Mouse (Mus musculus): ENCODE results near the gene Anp32e. TPM values are rescaled to one million over a fixed set of nuclear protein-coding genes. Genes with fewer than 3 reads are reported as not detected.

Gene Anp32e
- polyA plus RNA-seq, 1 experiment from 2014 or later: 110 TPM

DNA sequence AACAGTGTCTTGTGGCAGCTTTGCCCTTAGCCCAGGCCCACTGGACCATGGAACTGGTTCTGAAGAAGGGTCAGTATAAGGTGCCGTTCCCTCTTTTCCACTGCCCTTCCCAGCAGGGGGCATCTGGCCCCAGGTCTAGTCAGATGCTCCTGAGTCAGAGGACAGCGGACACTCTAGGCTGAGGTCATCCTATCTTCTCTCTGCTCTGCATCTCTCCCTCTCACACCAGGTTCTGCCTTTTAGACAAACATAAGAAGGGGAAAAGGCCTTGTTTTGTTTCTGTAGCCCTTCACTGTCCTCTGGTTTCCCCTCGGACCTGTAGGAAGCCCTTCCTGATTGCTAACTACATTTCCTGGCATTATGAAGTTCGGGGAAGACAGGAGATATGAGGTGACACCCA is 64.8 kb downstream of the Anp32e start:
- Histone ChIP-seq H3K9ac (ENCODE audit: low read depth, low read length) (peak overlapping the region; percentile 85), H3K27me3 (replicated peaks; ENCODE audit: control insufficient read depth, insufficient read depth, low read length) (no peaks in the 10 kb centered on the region; the same call in 1 of the 2 replicates), H3K4me3 (ENCODE audit: low read depth, low read length) (peak overlapping the region; percentile 80), H3K4me1 (replicated peaks; ENCODE audit: control insufficient read depth, insufficient read depth, low read length) (peaks cover 37% of the 10 kb centered on the region), H3K9me3 (ENCODE audit: control insufficient read depth, low read length) (no peaks in the 10 kb centered on the region), H3K27ac (ENCODE audit: low read depth, low read length) (peak overlapping the region; percentile 60), H3K36me3 (ENCODE audit: control insufficient read depth, insufficient read depth, low read length) (peaks cover 9% of the 10 kb centered on the region), H3K4me2 (peak overlapping the region; percentile 96)
- WGBS: 30% methylated on average over 4 of the region's 4 CpGs
- DNase-seq (ENCODE audit: low spot score): no peak
- ATAC-seq (replicated peaks; ENCODE audit: low FRiP score): no peak

DNA sequence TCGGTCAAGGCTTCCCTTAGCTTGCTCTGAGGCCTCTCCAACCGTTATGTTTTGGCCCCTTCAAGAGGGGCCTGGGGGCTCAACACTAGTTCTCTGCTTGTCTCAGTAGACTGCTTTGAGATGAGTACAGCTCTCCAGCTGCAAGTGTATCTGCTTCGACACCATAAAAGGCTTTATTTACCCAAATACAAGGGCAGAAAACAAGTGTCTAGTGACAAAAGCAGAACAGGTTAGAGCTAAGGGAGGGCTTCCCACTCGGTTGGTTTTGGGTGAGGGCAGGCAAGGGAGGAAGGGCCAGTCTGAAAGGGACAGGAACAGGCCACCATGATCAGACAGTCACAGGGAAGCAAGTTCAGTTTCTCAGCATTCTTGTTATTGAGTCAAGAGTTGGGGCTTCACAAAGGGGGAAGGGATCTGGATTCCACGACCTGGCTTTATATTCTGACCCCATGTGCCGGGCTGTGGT is 65.4 kb downstream of the Anp32e start:
- DNase-seq (ENCODE audit: low spot score) (no peak), ATAC-seq (replicated peaks; ENCODE audit: low FRiP score) (no peak)
- H3K4me3 ChIP-seq (ENCODE audit: low read depth, low read length): peak overlapping the region; percentile 80
- WGBS: 16% methylated on average over 6 of the region's 6 CpGs
- H3K9me3 ChIP-seq (ENCODE audit: control insufficient read depth, low read length): no peaks in the 10 kb centered on the region
- peaks cover 5% of the 10 kb centered on the region for H3K36me3 ChIP-seq (ENCODE audit: control insufficient read depth, insufficient read depth, low read length)
- peak overlapping the region; percentile 96 for H3K4me2 ChIP-seq
- H3K9ac ChIP-seq (ENCODE audit: low read depth, low read length): peak overlapping the region; percentile 85
- peaks cover 42% of the 10 kb centered on the region for H3K4me1 ChIP-seq (replicated peaks; ENCODE audit: control insufficient read depth, insufficient read depth, low read length)
- no peaks in the 10 kb centered on the region; the same call in 1 of the 2 replicates for H3K27me3 ChIP-seq (replicated peaks; ENCODE audit: control insufficient read depth, insufficient read depth, low read length)
- H3K27ac ChIP-seq (ENCODE audit: low read depth, low read length): peak overlapping the region; percentile 60

GRCm38 (mm10) chr3:95994975-95995801 is 66.1 kb downstream of the Anp32e start:
- Histone ChIP-seq H3K27me3 (replicated peaks; ENCODE audit: control insufficient read depth, insufficient read depth, low read length) (no peaks in the 10 kb centered on the region; the same call in 1 of the 2 replicates), H3K4me3 (ENCODE audit: low read depth, low read length) (peak overlapping the region; percentile 80), H3K9ac (ENCODE audit: low read depth, low read length) (peak overlapping the region; percentile 85), H3K27ac (ENCODE audit: low read depth, low read length) (peak overlapping the region; percentile 94), H3K9me3 (ENCODE audit: control insufficient read depth, low read length) (no peaks in the 10 kb centered on the region), H3K4me2 (peak overlapping the region; percentile 96), H3K36me3 (ENCODE audit: control insufficient read depth, insufficient read depth, low read length) (peaks cover 3% of the 10 kb centered on the region; the same call in 1 of the 2 replicates), H3K4me1 (replicated peaks; ENCODE audit: control insufficient read depth, insufficient read depth, low read length) (peaks cover 50% of the 10 kb centered on the region)
- DNase-seq (ENCODE audit: low spot score): peak; percentile 71
- WGBS: 2% methylated on average over 50 of the region's 51 CpGs
- peak; percentile 24; the same call in 1 of the 2 replicates for ATAC-seq (replicated peaks; ENCODE audit: low FRiP score)

DNA sequence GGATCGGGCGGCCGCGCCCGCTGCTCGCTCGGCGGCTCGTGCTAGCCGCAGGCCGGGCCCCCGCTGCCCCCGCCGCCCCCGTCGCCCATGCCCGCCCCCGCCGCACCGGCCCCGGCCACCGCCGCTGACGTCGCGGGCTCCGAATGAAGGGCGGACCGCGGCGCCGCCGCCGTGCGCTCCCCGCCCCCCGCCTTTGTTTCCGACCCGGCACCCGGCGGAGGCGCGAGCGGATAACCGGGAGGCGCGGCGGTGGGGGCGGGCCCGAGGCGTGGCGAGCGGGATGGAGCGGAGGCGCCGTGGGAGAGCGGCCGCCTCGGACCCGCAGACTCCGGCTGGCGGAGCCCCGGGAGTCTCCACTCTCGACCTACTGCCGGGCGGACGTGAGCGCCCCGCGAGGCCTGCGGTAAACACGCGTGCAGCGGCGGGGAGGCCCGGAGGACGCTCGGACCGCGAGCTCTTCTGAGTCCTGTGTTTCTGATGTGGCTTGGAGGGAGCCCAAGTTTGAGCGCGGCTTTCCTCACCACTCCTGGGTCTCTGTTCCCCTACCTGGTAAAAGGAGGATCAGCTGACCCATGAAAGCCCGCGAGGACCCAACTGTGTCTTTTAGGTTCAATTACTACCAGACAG is 66.9 kb downstream of the Anp32e start, which contains the start of gene Plekho1:
TSS of gene Plekho1 (minus strand) at position 200 of the 627 bp plus-strand sequence.
- H3K9me3 ChIP-seq (ENCODE audit: control insufficient read depth, low read length): no peaks in the 10 kb centered on the region
- WGBS: under 1% methylated on average over 82 of the region's 84 CpGs
- peak within 1 kb of the TSS; percentile 80 for H3K4me3 ChIP-seq (ENCODE audit: low read depth, low read length)
- peaks cover 56% of the 10 kb centered on the region for H3K4me1 ChIP-seq (replicated peaks; ENCODE audit: control insufficient read depth, insufficient read depth, low read length)
- H3K4me2 ChIP-seq: peak within 1 kb of the TSS; percentile 96
- DNase-seq (ENCODE audit: low spot score) (peak; percentile 70), ATAC-seq (replicated peaks; ENCODE audit: low FRiP score) (peak; percentile 25)
- H3K27ac ChIP-seq (ENCODE audit: low read depth, low read length): peak within 1 kb of the TSS; percentile 94
- H3K27me3 ChIP-seq (replicated peaks; ENCODE audit: control insufficient read depth, insufficient read depth, low read length): no peaks in the 10 kb centered on the region; the same call in 1 of the 2 replicates
- peak within 1 kb of the TSS; percentile 85 for H3K9ac ChIP-seq (ENCODE audit: low read depth, low read length)
- 0 out of 2 replicates have a peak, but pooled peaks cover 3% of the 10 kb centered on the region for H3K36me3 ChIP-seq (ENCODE audit: control insufficient read depth, insufficient read depth, low read length)

DNA sequence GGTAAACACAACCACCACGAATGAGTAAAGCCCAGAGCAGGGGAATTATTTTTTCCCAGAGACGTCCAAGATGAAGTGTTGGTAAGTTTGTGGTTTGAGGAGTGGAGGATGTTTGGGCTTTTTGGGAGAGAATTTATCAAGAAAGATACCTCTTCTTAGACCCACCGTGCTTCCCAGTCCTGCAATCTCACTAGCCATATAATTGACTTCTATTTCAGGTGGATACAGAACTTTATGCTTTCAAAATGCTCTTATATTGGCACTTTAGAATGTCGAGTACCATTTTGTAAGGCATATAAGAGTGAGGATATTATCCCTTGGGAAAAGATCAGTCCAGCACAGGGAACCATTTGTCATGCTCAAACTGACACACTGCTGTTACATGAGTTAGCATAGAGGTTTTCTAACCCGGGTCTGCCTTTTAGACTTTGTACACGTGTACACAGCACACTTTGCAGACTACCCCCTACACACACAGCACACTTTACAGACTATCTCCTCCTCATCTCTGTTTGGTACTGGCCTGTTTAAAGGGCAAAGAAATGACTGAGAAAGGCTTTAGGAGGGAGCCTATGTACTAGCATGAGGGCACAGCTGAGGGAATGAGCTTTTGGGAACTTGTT is 67.5 kb downstream of the Anp32e start:
- Histone ChIP-seq H3K36me3 (ENCODE audit: control insufficient read depth, insufficient read depth, low read length) (no peaks in the 10 kb centered on the region), H3K4me3 (ENCODE audit: low read depth, low read length) (peak overlapping the region; percentile 80), H3K4me2 (peak overlapping the region; percentile 96), H3K9me3 (ENCODE audit: control insufficient read depth, low read length) (no peaks in the 10 kb centered on the region), H3K9ac (ENCODE audit: low read depth, low read length) (peak overlapping the region; percentile 85), H3K27ac (ENCODE audit: low read depth, low read length) (peak overlapping the region; percentile 94), H3K27me3 (replicated peaks; ENCODE audit: control insufficient read depth, insufficient read depth, low read length) (no peaks in the 10 kb centered on the region; the same call in 1 of the 2 replicates), H3K4me1 (replicated peaks; ENCODE audit: control insufficient read depth, insufficient read depth, low read length) (peaks cover 58% of the 10 kb centered on the region)
- DNase-seq (ENCODE audit: low spot score): no peak
- WGBS: 17% methylated on average over 6 of the region's 6 CpGs
- no peak for ATAC-seq (replicated peaks; ENCODE audit: low FRiP score)

Other genes starting within 250 kb of the Anp32e start
- 0.38 and 1.2 TPM in 2 replicates for gene Adamtsl4, start 241.3 kb upstream of the Anp32e start, polyA plus RNA-seq (2014; fragmentation: Nextera tagmentation; extraction: Ambion mirVana)
- gene Ecm1, start 189.7 kb upstream of the Anp32e start, polyA plus RNA-seq (2014; fragmentation: Nextera tagmentation; extraction: Ambion mirVana): 30.4 and 31.7 TPM in 2 replicates
- 97.9 and 102 TPM in 2 replicates for gene Tars2, start 169.0 kb upstream of the Anp32e start, polyA plus RNA-seq (2014; fragmentation: Nextera tagmentation; extraction: Ambion mirVana)
- gene Rprd2, start 110.4 kb upstream of the Anp32e start, polyA plus RNA-seq (2014; fragmentation: Nextera tagmentation; extraction: Ambion mirVana): 18.8 and 18.9 TPM in 2 replicates
- 68.0 and 68.4 TPM in 2 replicates for gene Prpf3, start 73.4 kb upstream of the Anp32e start, polyA plus RNA-seq (2014; fragmentation: Nextera tagmentation; extraction: Ambion mirVana)
- 311 and 340 TPM in 2 replicates for gene Mrps21, start 57.7 kb upstream of the Anp32e start, polyA plus RNA-seq (2014; fragmentation: Nextera tagmentation; extraction: Ambion mirVana)
- 7.9 and 8.1 TPM in 2 replicates for gene Ciart, start 47.0 kb upstream of the Anp32e start, polyA plus RNA-seq (2014; fragmentation: Nextera tagmentation; extraction: Ambion mirVana)
- 9.5 and 13.5 TPM in 2 replicates for gene BC028528, start 37.2 kb upstream of the Anp32e start, polyA plus RNA-seq (2014; fragmentation: Nextera tagmentation; extraction: Ambion mirVana)
- gene Aph1a, start 35.3 kb upstream of the Anp32e start, polyA plus RNA-seq (2014; fragmentation: Nextera tagmentation; extraction: Ambion mirVana): 34.3 and 35.1 TPM in 2 replicates
- gene Car14, start 24.6 kb upstream of the Anp32e start, polyA plus RNA-seq (2014; fragmentation: Nextera tagmentation; extraction: Ambion mirVana): 27.4 and 28.9 TPM in 2 replicates
- 21.6 and 22.9 TPM in 2 replicates for gene Plekho1, start 66.8 kb downstream of the Anp32e start, polyA plus RNA-seq (2014; fragmentation: Nextera tagmentation; extraction: Ambion mirVana)
- 17.4 and 18.5 TPM in 2 replicates for gene Vps45, start 129.2 kb downstream of the Anp32e start, polyA plus RNA-seq (2014; fragmentation: Nextera tagmentation; extraction: Ambion mirVana)
- gene Otud7b, start 175.3 kb downstream of the Anp32e start, polyA plus RNA-seq (2014; fragmentation: Nextera tagmentation; extraction: Ambion mirVana): 7.1 and 7.9 TPM in 2 replicates
- 6.8 and 8.8 TPM in 2 replicates for gene Mtmr11, start 232.8 kb downstream of the Anp32e start, polyA plus RNA-seq (2014; fragmentation: Nextera tagmentation; extraction: Ambion mirVana)
- gene Sf3b4, start 243.1 kb downstream of the Anp32e start, polyA plus RNA-seq (2014; fragmentation: Nextera tagmentation; extraction: Ambion mirVana): 220 and 243 TPM in 2 replicates